Mouse (Mus musculus) bone marrow, adult 2 months (tissue): ENCODE measurements around the gene Pxn. TPM values are rescaled to one million over a fixed set of nuclear protein-coding genes. Genes with fewer than 3 reads are reported as not detected.
"Not testable (repeated sequence)": the region's sequence is repeated elsewhere in the genome, so short reads cannot be mapped to it uniquely, and the experiment has no call there.

Experiments used
- H3K27ac ChIP-seq: fragments of 200-500 bp; 2 replicates; pipeline ENCODE4 v1.5.1; 2012; ENCODE audit warnings: low read depth, mild to moderate bottlenecking, control low read depth, inconsistent platforms, low read length; ENCODE audit not compliant: control insufficient read depth, poor library complexity, insufficient read depth
- H3K4me1 ChIP-seq: fragments of 200-500 bp; 2 replicates; pipeline ENCODE4 v1.6.1; 2011; ENCODE audit warnings: low read length; ENCODE audit not compliant: control insufficient read depth, insufficient read depth
- H3K4me3 ChIP-seq: fragments of 200-500 bp; replicated peaks from 2 replicates; pipeline ENCODE3; 2011; ENCODE audit warnings: mild to moderate bottlenecking, low read depth, low read length, control low read depth; ENCODE audit not compliant: control insufficient read depth
- CTCF ChIP-seq: fragments of 200-500 bp; IDR thresholded peaks from 2 replicates; pipeline ENCODE4 v1.5.1; 2011; ENCODE audit warnings: low read length, control low read depth; ENCODE audit not compliant: control insufficient read depth, insufficient read depth
- POLR2A ChIP-seq: fragments of 200-500 bp; IDR thresholded peaks from 2 replicates; pipeline ENCODE4 v1.6.1; 2011; ENCODE audit warnings: low read depth, mild to moderate bottlenecking, control low read depth, low read length, borderline replicate concordance; ENCODE audit not compliant: control insufficient read depth
- WGBS: fragments of 180-500 bp; shearing (Covaris S2); methylation state at CpG from one replicate; pipeline ENCODE4 v1.1.7; 2018; 5-methylcytosine and 5-hydroxymethylcytosine counted together
- polyA plus RNA-seq: library from polyadenylated mRNA; stranded (reverse); fragments of >200 nt; gene quantifications from 2 replicates; pipeline ENCODE4 v1.2.4, GENCODE M21; 2011; ENCODE audit warnings: low replicate concordance; ENCODE audit not compliant: missing spikeins, insufficient read depth, insufficient read length

Gene Pxn
- polyA plus RNA-seq, 1 experiment = 71.6 TPM

DNA sequence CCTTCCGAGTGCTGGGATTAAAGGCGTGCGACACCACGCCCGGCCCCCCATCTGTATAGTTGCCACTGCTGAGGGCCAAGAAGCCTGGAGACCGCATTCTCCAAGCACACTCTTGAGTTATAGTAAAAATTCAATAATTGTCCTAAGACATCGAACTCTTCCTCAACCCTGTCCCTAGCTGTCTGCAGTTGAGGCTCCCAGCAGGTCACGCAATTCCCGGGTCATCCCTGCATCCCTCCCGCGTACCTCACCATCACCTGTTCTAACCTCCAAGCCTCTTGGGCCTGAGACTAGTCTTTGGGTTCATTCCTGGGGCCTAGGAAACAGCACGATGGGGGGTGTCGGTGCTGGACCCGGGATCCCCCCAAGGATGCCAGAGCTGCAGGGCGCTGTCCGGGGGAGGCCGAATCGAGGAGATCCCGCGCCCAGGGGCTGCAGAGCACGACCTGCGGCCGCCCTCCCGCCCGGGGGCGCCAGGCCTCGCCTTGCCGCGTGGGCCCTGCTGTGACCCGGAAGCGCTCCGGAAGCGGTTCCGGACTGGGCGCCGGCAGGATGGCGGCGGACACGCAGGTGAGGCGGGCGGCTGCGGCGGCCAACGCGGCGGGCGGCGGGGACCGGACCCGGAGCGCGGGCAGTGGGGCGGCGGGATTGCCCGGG lies 58.4 kb downstream of the Pxn start, which contains the start of gene Gcn1l1:
TSS of gene Gcn1l1 (plus strand) at position 518 of the 657 bp plus-strand sequence.
- WGBS = 10% methylated on average over 55 of the region's 55 CpGs
- H3K4me1 ChIP-seq = peaks cover 4% of the 10 kb centered on the region

DNA sequence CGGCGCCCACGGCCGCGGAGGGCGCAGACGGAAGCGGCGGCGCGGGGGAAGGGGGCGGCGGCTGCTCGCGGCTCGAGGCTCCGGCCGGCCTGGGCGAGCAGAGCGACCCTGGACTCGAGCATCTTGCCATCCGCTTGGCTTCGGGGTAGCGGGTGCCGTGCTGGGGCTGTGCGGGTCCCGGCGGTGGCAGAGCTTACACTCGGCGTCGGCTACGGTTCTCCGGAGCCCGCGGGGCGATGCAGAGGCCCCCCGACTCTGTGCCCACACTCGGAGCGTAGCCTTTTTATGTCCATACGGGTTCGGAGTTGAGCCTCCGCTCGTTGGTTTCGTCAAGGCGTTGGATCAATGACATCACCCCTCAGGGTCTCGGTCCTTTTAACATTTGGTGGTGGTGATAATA lies 58.9 kb downstream of the Pxn start:
- H3K4me3 ChIP-seq = peak overlapping the region; percentile 80
- H3K27ac ChIP-seq = peak overlapping the region; percentile 51; the same call in 1 of the 2 replicates
- TF ChIP-seq POLR2A (no peak), CTCF (no peak)
- H3K4me1 ChIP-seq = peaks cover 4% of the 10 kb centered on the region
- WGBS = under 1% methylated on average over 44 of the region's 46 CpGs

More for the DNA sequence above, 58.4 kb downstream of the Pxn start, which contains the start of gene Gcn1l1:
- H3K27ac ChIP-seq = peak within 1 kb of the TSS; percentile 51; the same call in 1 of the 2 replicates
- TF ChIP-seq CTCF (no peak), POLR2A (peak; percentile 59; the same call in 1 of the 2 replicates)
- peak within 1 kb of the TSS; percentile 80 for H3K4me3 ChIP-seq

DNA sequence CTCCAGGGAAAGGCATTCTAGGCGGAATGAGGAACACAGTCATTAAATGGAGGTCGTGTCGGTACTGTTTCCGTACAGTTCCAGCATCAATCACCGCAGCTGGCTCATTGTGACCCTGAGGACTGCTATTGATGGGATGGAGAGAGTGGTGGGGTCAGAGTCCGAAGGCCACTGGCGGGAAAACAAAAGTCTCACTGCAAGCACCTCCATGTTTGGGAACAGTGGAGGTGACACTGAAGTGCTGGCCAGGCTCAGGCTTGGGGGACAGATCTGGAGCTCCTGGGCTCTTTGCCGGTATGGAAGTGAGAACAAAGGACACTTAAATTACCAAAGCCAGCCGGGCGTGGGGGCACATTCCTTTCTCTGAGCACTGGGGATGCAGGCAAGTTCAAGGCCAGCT lies 62.2 kb downstream of the Pxn start:
- Histone ChIP-seq H3K27ac (no peak overlapping the region), H3K4me3 (no peak overlapping the region), H3K4me1 (peaks cover 4% of the 10 kb centered on the region)
- TF ChIP-seq CTCF (no peak), POLR2A (no peak)
- 91% methylated on average over 10 of the region's 10 CpGs for WGBS

DNA sequence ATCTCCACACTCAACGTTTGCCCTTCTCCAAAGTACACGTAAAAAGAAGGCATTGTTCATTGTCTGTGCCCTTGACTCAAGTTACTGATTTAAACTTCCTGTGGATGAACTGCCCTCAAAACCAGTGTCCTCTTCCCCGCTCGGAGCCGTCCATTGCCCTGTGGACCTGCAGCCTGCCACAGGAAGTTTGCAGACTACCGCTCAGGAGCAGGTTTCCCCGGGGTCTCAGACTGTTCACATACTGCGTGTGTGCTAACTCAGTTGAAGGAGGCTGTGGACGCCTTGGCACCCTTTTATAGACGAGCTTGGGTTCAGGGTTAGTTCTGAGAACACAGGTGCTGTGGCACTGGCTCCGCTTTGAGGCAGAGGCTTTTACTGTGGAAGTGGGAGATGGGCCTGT lies 62.8 kb downstream of the Pxn start:
- TF ChIP-seq CTCF (no peak), POLR2A (no peak)
- Histone ChIP-seq H3K4me3 (no peak overlapping the region), H3K27ac (no peak overlapping the region), H3K4me1 (peaks cover 4% of the 10 kb centered on the region)
- 85% methylated on average over 11 of the region's 11 CpGs for WGBS

DNA sequence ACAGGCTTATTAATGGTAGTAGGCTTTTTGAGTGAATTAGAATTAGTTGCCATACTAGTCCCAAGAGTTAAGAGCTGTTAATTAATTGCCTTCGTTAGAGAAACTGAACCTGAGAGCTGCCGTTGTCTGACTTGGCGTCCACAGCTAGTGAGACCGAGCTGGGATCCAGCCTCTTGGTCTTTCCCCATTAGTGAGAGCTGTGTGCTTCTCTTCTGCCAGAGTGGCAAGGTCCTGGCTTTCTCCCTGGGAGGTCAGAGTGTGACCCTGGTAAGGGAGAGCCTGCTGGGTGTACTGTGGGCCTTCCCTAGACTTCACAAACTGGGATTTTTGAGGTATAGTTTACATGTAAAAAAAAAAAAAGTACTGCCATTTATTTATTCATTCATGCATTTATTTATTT lies 63.2 kb downstream of the Pxn start:
- H3K4me1 ChIP-seq = peaks cover 4% of the 10 kb centered on the region
- no peak for TF ChIP-seq CTCF
- TF ChIP-seq POLR2A = no peak
- 86% methylated on average over 4 of the region's 4 CpGs for WGBS

DNA sequence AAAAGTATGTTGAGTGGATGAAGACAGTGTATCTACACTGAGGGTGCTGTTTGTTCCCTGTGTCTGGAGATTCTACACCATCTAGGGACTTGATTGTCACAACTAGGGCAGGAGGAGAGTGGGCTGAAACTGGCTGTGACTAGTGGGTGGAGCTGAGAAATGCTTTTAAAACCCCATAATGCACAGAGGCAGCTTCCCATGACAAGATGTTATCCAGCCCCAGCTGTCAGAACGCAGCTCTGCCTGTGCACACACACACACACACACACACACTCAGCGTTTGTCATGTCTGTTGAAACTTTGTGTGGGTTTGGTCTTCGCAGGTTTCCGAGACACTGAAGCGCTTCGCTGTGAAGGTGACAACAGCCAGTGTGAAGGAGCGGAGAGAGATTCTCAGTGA lies 64.6 kb downstream of the Pxn start:
- Histone ChIP-seq H3K4me1 (peaks cover 1% of the 10 kb centered on the region; the same call in 1 of the 2 replicates), H3K4me3 (no peak overlapping the region), H3K27ac (no peak overlapping the region)
- 90% methylated on average over 7 of the region's 7 CpGs for WGBS
- no peak for TF ChIP-seq CTCF
- no peak for TF ChIP-seq POLR2A

More for the DNA sequence above, 63.2 kb downstream of the Pxn start:
- Histone ChIP-seq H3K4me3 (no peak overlapping the region), H3K27ac (no peak overlapping the region)

DNA sequence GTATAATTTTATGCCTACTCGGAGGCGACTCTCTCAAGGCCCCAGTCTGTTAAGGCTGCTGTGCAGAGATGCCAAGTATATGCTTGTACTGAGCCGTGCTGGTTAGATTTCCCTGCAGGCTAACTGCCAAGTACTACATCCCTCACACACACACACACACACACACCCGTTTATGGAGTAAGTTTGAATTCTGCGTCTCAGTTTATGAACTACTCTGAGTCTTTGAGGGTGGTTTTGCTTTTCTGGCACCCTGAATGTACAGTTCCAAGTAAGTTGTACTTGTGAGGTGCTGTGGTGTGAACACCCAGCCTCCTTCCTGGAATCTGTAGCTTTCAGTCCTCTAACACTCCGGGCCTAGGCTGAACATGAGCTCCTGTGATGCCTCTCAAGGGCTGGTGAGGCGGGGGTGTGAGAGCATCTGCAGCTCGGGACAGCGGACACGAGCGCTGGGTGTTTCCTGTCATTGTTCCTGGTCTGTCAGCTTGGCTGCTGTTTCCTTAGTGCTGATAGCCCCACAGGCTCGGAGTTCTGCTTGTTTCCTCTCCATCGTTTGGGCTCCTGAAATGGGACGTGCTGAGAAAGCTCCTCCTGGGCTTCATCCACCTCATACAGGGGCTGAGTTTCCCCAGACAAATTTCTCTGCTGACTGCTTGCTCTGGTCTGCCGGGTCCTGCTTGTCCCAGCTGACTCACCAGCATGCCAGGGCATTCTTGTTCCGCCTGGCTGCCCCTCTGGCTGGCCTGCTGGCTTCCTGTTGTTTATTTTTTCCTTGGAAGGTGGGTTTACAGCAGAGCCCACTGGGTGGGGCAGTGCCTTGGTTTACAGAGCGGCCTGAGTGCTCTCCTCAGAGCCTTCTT lies 66.4 kb downstream of the Pxn start:
- Histone ChIP-seq H3K4me1 (no peaks in the 10 kb centered on the region), H3K4me3 (no peak overlapping the region), H3K27ac (0 out of 2 replicates have a peak overlapping the region, but pooled peaks have one; percentile 7)
- TF ChIP-seq POLR2A (no peak), CTCF (no peak)
- 50% methylated on average over 17 of the region's 17 CpGs for WGBS

DNA sequence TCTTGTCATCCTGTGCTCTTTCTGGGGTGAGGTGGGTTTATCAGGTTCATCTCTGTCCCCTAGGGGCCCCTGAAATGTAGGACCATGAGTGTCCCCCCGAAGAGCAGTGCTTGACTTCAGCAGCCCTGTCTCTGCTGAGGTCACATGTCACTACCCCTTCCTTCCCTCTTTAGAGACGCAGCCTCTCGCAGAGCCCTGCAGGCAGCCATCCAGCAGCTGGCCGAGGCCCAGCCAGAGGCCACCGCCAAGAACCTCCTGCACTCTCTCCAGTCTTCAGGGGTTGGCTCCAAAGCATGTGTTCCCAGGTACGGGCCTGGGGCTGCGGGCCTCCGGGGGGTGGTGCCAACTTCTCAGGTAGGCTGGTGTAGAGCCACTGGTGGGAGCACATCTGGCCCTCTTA lies 68.5 kb downstream of the Pxn start:
- TF ChIP-seq CTCF (no peak), POLR2A (no peak)
- H3K4me1 ChIP-seq = no peaks in the 10 kb centered on the region
- no peak overlapping the region for H3K27ac ChIP-seq
- no peak overlapping the region for H3K4me3 ChIP-seq
- 21% methylated on average over 8 of the region's 8 CpGs for WGBS

DNA sequence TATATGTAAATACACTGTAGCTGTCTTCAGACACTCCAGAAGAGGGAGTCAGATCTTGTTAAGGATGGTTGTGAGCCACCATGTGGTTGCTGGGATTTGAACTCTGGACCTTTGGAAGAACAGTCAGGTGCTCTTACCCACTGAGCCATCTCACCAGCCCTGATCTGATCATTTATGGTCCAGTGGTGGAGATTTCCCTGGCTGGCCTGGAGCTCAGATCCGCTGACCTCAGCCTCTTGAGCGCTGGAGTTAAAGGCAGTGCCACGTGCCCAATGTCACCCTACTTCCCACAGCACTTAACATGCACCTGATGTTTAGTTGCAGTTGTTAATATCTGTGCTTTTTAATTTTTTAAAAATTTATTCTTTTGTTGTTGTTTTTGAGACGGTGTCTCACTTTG lies 71.2 kb downstream of the Pxn start:
- WGBS = 93% methylated on average over 4 of the region's 4 CpGs
- not testable (repeated sequence) for H3K4me1 ChIP-seq, H3K4me3 ChIP-seq, H3K27ac ChIP-seq
